Mouse (Mus musculus) right cerebral cortex, postnatal 10 days (tissue): ENCODE measurements around the gene Pomp.
A peak's percentile ranks its signal among the peaks of the same experiment; 100 is the strongest.

Experiments used
- DNase-seq, 2 experiments: peaks; one replicate each; pipeline ENCODE4 v3.0.0; 2021; ENCODE audit warnings: low spot score in 2 of 2

The Pomp gene

DNA sequence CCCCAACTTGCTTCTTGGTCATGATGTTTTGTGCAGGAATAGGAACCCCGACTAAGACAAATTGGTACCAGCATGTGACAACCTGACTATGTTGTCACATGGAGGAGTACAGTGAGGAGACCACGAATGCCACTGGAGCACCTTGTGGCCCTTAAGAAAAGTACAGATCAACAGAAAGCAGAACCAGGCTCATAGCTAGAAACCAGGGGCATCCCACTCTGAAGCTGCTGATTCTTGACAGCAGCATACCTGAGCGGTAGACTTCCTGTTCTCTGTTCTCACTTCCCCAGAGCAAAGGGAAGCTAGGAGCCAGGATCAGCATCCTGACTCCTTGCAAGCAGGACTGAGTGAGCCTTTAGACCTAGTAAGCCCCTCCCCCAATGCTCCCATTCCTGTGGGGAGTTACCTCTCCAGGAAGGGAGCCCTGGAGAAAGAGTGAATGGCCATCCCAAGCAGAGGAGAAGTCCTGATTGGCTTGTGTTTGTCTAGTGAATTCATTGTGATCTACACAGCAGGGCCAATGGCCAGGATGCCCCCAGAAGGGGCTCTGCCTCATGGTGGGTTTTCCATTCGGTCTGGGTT, 38.8 kb downstream of the Pomp start:
- no peak for DNase-seq

- no peak for DNase-seq
These were observed 41.9 kb downstream of the Pomp start for GRCm38 (mm10) chr5:147902008-147902757.

GRCm38 (mm10) chr5:147903166-147903565, 42.9 kb downstream of the Pomp start:
- no peak for DNase-seq

DNA sequence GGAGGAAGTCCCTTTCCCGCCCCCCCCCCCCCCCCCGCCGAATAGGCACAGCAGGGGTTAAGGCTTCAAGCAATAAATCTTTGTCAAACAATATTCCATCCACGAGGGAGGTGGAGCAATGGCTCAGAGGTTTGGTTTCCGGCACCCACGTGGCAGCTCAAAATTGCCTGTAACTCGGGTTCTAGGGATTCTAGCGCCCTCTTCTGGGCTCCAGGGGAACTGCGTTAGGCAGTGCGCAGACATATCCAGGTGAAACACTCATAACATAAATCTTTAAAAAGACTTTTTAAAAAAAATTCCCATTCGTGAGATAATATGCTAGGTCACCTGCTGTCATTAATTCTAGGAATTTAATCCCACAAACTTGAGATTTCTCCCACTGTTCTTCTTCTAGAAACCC, 46.9 kb downstream of the Pomp start:
- DNase-seq, result no peak

DNA sequence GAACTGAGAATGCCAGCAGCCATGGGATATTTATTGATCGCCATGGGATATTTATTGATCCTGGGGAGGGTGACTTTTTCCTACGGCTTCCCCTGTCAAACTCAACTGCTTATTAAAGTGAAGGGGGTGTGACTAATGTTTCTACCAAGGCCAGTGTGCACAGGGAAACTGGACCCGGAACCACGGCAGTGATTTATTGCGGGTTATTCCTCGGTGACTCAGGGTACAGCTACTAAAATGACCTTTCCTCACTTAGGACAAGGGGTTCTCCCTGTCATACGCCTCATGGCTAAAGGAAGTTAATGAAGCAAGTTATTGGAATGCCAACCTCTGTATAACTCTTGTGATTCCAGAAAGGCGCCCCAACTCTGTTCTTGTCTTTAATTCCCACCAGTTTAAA, 47.6 kb downstream of the Pomp start:
- no peak for DNase-seq

DNA sequence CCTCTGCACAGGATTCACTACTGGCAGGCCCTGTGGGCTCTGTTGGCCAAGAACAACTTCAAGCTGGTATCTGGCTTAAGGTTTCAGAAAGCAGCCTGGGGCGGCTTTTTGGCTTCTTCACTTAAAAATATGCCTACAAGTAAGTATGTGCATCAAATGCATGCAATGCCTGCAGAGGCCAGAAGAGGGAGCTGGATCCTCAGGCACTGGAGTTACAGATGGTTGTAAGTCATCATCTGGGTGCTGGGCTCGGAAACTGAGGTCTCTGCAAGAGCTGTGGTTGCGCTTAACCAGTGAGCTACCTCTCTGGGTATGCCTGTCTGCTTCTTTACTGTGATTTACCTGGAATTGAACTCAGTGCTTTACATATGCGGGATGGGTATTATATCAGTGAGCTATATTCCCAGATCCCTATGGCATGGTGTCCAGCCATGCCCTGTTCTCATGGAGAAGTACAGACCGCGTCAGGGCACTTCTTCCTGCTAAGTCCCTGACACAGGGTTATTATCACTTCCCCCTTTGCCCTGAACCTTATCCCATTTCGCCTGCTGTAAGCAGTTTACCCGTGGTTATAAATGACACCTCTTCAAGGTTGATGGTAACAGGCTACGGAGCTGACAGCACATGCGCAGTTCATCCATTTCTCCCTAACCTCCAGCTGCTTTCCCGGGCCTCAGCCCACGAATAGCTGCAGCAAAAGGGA, 50.7 kb downstream of the Pomp start:
- DNase-seq, result no peak

- DNase-seq, result no peak
These were observed 51.5 kb downstream of the Pomp start for GRCm38 (mm10) chr5:147911744-147912143.

DNA sequence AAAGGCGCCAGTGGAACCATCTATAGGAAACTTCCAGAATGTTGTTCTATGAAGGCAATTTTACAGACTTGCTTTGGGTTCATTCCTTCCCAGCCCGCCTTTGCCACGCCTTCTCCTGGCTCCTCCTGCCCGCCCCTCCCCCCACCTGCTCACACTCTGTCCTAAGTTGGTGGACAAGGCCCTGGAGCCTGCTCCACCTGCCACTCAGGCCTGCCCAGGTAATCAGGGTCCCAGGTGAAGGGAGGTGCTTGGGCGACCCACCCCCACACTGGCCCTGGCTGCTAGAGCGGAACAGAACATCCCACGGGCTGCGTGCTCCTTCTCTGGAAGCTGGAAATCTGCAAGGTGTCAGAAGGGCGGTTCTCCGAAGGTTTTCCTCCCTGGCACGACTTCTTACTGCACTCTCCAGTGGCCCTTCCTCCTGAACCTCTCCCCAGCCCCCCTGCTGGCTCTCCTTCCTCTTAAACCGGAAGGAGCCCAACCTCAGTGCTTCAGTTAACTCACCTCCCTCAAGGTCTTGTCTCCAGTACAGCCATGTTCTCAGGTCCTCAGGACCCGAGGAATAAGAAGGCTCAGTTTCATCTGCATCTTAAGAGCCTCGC, 53.1 kb downstream of the Pomp start:
- DNase-seq, result no peak

- no peak for DNase-seq
These were observed 54.8 kb downstream of the Pomp start for GRCm38 (mm10) chr5:147915038-147915566.

GRCm38 (mm10) chr5:147916171-147916570, 55.9 kb downstream of the Pomp start:
- DNase-seq, result no peak

- peak in 1 of 2 experiments; percentile 11 for DNase-seq
These were observed 58.0 kb downstream of the Pomp start for GRCm38 (mm10) chr5:147918044-147918846.

- no peak for DNase-seq
These were observed 64.4 kb downstream of the Pomp start for GRCm38 (mm10) chr5:147924621-147925020.
